Mouse (Mus musculus): ENCODE results near the gene Ell. TPM values are rescaled to one million over a fixed set of nuclear protein-coding genes. Genes with fewer than 3 reads are reported as not detected.

Gene Ell
- polyA plus RNA-seq, 1 experiment from 2014 or later = 13.0 TPM

DNA sequence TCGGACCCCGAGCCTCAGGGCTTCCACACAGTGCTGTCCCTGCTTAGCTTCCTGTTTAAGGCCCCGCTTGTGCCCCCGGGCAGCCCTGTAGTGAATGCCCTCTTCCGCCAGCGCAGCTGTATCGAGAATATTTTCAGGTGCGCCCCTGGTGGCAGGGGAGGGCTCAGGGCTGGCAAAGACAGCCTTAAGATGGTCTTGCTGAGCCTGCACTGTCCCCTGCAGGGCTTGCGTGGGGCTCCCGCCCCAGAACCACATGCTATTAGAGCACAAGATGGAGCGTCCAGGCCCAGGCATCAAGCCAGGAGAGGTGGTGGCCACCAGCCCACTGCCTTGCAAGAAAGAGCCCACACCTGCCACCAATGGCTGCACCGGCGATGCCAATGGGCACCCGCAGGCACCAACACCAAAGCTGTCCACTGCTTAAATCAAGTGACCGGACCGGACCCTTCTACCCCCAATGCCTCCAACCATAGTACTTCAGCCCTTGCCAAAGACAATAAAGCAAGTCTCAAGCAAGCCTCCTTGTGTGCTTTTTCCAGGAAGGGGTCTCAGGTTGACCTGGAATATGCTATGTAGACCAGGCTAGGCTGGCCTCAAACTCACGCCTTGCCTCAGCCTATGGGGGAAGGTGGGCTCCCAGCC is 57.6 kb downstream of the Ell start:
- Histone ChIP-seq H3K4me1 (ENCODE audit: control insufficient read depth in 2 of 2, insufficient read depth in 2 of 2, low read length in 2 of 2) (peaks cover 33 to 62% of the 10 kb centered on the region in 2 experiments), H3K9me3 (ENCODE audit: control insufficient read depth, low read length) (no peaks in the 10 kb centered on the region), H3K27ac (replicated peaks in 1 of 2; ENCODE audit: control insufficient read depth in 1 of 2, insufficient read depth in 1 of 2, low read depth in 2 of 2, low read length in 2 of 2) (0 out of 4 replicates have a peak overlapping the region, but pooled peaks of 1 of the 2 experiments have one; percentile 1), H3K4me2 (ENCODE audit: low read length) (peak overlapping the region; percentile 91), H3K27me3 (ENCODE audit: control insufficient read depth, insufficient read depth, low read length) (no peaks in the 10 kb centered on the region), H3K9ac (ENCODE audit: low read length) (peak overlapping the region; percentile 86; the same call in 1 of the 2 replicates), H3K36me3 (ENCODE audit: control insufficient read depth, insufficient read depth, low read length) (peaks cover 33% of the 10 kb centered on the region), H3K4me3 (ENCODE audit: control insufficient read depth in 1 of 2, insufficient read depth in 1 of 2, low read depth in 1 of 2, low read length in 2 of 2) (no peak overlapping the region)
- WGBS = 85% methylated on average over 17 of the region's 17 CpGs
- ATAC-seq (ENCODE audit: insufficient number of reproducible peaks, insufficient read depth, low FRiP score, low read depth) = no peak

DNA sequence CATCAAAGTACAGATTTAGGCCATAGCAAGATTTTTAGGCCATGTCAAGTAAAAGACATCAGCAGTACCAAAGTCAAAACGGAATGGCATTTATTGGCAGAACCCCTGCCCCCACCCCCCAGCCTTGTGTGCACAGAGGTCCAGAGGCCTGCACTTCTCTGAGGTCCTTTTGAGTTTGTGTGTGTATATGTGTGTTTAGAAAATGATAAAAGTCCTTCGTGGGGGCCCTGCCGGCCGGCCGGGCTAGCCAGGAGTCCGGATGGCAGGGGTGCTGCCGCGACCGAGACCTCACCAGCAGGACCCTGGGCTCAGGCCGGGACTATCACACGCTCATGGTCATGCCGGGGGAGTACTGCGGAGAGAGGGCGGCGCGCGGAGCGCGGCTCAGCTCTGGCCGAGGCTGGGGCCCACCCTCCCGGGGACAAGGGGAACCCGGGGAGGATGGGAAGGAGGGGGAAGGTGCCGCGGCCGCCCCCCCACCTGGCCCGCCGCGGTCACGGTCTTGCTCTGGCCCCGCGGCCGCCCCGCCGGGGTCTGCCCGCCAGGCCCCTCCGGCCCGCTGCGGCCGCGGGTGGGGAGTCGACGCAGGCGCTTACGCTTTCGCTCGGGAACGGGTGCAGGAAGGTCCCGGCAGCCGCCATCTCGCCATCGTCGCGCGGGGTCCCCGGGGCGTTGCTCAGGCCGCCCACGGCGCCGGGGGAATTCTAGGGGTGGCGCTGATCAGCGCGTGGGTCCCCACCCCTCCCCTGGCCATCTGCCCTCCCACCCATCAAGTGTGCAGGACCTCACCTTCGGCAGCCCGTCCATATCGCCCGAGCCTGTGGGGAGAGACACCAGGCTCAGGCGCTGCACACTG is 58.4 kb downstream of the Ell start:
- Histone ChIP-seq H3K9me3 (ENCODE audit: control insufficient read depth, low read length) (no peaks in the 10 kb centered on the region), H3K27ac (replicated peaks in 1 of 2; ENCODE audit: control insufficient read depth in 1 of 2, insufficient read depth in 1 of 2, low read depth in 2 of 2, low read length in 2 of 2) (peak overlapping the region; percentile 9 to 29; a peak in 2 of 4 replicates), H3K36me3 (ENCODE audit: control insufficient read depth, insufficient read depth, low read length) (peaks cover 35% of the 10 kb centered on the region), H3K4me1 (ENCODE audit: control insufficient read depth in 2 of 2, insufficient read depth in 2 of 2, low read length in 2 of 2) (peaks cover 33 to 62% of the 10 kb centered on the region in 2 experiments), H3K9ac (ENCODE audit: low read length) (peak overlapping the region; percentile 86), H3K4me3 (ENCODE audit: control insufficient read depth in 1 of 2, insufficient read depth in 1 of 2, low read depth in 1 of 2, low read length in 2 of 2) (peak overlapping the region; percentile 54 to 56), H3K27me3 (ENCODE audit: control insufficient read depth, insufficient read depth, low read length) (no peaks in the 10 kb centered on the region), H3K4me2 (ENCODE audit: low read length) (peak overlapping the region; percentile 91)
- ATAC-seq (ENCODE audit: insufficient number of reproducible peaks, insufficient read depth, low FRiP score, low read depth) = no peak
- WGBS = 13% methylated on average over 60 of the region's 68 CpGs

DNA sequence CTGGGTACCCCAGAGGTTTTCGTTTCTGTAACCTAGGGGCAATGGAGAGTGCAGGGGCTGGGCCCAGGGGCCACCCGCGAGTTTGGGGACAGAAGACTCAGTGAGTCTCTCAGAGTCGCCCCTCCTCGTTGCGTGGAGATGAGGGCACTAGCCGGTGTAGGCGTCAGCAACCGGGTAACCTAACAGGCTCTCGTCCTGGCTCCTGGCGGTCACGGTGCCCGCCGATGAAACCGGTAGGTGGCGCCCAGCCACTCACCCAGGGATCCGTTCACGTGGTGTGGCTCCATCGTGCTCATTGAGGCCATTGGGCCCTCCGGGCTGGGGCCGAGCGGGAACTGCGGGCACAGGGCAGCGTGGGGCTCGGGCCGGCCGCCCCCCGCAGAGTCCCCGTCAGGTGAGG is 59.0 kb downstream of the Ell start:
- 9% methylated on average over 22 of the region's 29 CpGs for WGBS

DNA sequence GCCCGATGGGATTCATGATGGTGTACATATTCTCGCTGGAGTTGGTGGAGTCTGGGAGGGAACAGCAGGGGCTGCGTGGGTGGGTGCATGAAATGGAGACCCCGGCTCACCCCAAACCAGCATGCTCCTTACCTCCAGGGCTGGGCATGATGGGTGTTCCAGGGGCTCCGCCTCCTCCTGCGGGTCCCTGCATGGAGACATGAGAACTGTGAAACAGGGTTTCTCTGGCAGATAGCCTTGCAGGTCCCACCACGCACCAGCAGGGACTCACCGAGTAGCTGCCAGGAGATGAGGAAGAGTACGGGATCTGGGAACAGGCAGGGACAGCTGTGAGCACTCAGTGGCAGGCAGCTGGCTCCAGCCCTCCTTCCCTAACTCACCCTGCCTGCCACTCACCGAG is 59.5 kb downstream of the Ell start:
- H3K4me2 ChIP-seq (ENCODE audit: low read length) = peak overlapping the region; percentile 91
- no peaks in the 10 kb centered on the region for H3K9me3 ChIP-seq (ENCODE audit: control insufficient read depth, low read length)
- peaks cover 40% of the 10 kb centered on the region for H3K36me3 ChIP-seq (ENCODE audit: control insufficient read depth, insufficient read depth, low read length)
- H3K27ac ChIP-seq (replicated peaks in 1 of 2; ENCODE audit: control insufficient read depth in 1 of 2, insufficient read depth in 1 of 2, low read depth in 2 of 2, low read length in 2 of 2) = no peak overlapping the region
- peak overlapping the region; percentile 6 to 56; a peak in 3 of 4 replicates for H3K4me3 ChIP-seq (ENCODE audit: control insufficient read depth in 1 of 2, insufficient read depth in 1 of 2, low read depth in 1 of 2, low read length in 2 of 2)
- peaks cover 25 to 52% of the 10 kb centered on the region in 2 experiments for H3K4me1 ChIP-seq (ENCODE audit: control insufficient read depth in 2 of 2, insufficient read depth in 2 of 2, low read length in 2 of 2)
- H3K9ac ChIP-seq (ENCODE audit: low read length) = peak overlapping the region; percentile 86
- H3K27me3 ChIP-seq (ENCODE audit: control insufficient read depth, insufficient read depth, low read length) = no peaks in the 10 kb centered on the region
- ATAC-seq (ENCODE audit: insufficient number of reproducible peaks, insufficient read depth, low FRiP score, low read depth) = no peak
- 27% methylated on average over 10 of the region's 10 CpGs for whole genome bisulfite sequencing

More for the DNA sequence above, 59.0 kb downstream of the Ell start:
- Histone ChIP-seq H3K9ac (ENCODE audit: low read length) (peak overlapping the region; percentile 86), H3K36me3 (ENCODE audit: control insufficient read depth, insufficient read depth, low read length) (peaks cover 40% of the 10 kb centered on the region), H3K4me2 (ENCODE audit: low read length) (peak overlapping the region; percentile 91), H3K4me3 (ENCODE audit: control insufficient read depth in 1 of 2, insufficient read depth in 1 of 2, low read depth in 1 of 2, low read length in 2 of 2) (peak overlapping the region; percentile 54 to 56), H3K4me1 (ENCODE audit: control insufficient read depth in 2 of 2, insufficient read depth in 2 of 2, low read length in 2 of 2) (peaks cover 29 to 56% of the 10 kb centered on the region in 2 experiments), H3K9me3 (ENCODE audit: control insufficient read depth, low read length) (no peaks in the 10 kb centered on the region), H3K27me3 (ENCODE audit: control insufficient read depth, insufficient read depth, low read length) (no peaks in the 10 kb centered on the region), H3K27ac (replicated peaks in 1 of 2; ENCODE audit: control insufficient read depth in 1 of 2, insufficient read depth in 1 of 2, low read depth in 2 of 2, low read length in 2 of 2) (peak overlapping the region; percentile 9 to 29; a peak in 2 of 4 replicates)
- 0 out of 2 replicates have a peak, but pooled peaks have one; percentile 8 for ATAC-seq (ENCODE audit: insufficient number of reproducible peaks, insufficient read depth, low FRiP score, low read depth)

DNA sequence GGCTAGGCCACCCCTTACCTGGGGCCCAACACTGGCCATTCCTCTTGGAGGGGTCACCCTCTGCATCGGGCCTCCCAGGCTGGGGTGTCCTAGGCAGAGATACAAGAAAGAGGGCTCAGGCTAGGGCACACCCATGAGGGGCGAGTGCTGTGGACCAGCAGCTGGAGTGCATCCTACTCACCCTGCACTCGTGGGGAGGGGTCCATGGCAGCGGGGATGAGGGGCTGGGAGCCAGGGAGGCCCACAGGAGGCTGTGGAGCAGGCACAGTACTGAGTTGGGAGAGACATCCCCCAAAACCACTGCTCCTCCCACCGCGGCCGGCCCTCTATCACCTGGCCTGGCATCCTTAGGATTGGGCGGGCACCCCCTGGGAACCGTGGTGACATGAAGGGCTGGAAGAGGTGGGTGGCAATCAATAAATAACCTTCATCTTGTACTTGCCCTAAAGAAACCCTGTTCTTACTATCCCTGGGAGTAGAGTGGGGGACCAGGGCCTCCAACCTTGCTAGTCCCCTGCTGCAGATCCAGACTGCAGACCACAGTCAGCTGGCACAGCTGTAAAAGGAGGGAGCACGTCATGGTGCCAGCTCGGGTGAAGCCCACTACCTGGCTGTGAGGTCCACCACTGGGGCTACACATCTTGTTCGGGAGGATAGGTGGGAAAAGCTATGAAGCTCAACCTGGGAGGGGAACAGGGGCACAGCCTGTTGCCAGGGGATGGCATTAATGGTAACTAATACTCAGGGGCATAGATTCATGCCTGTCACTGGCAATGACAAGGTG is 60.4 kb downstream of the Ell start:
- H3K27me3 ChIP-seq (ENCODE audit: control insufficient read depth, insufficient read depth, low read length) = no peaks in the 10 kb centered on the region
- H3K9me3 ChIP-seq (ENCODE audit: control insufficient read depth, low read length) = no peaks in the 10 kb centered on the region
- no peak overlapping the region for H3K4me2 ChIP-seq (ENCODE audit: low read length)
- H3K4me3 ChIP-seq (ENCODE audit: control insufficient read depth in 1 of 2, insufficient read depth in 1 of 2, low read depth in 1 of 2, low read length in 2 of 2) = no peak overlapping the region
- ATAC-seq (ENCODE audit: insufficient number of reproducible peaks, insufficient read depth, low FRiP score, low read depth) = no peak
- H3K27ac ChIP-seq (replicated peaks in 1 of 2; ENCODE audit: control insufficient read depth in 1 of 2, insufficient read depth in 1 of 2, low read depth in 2 of 2, low read length in 2 of 2) = no peak overlapping the region
- H3K36me3 ChIP-seq (ENCODE audit: control insufficient read depth, insufficient read depth, low read length) = peaks cover 40% of the 10 kb centered on the region
- H3K4me1 ChIP-seq (ENCODE audit: control insufficient read depth in 2 of 2, insufficient read depth in 2 of 2, low read length in 2 of 2) = peaks cover 24 to 49% of the 10 kb centered on the region in 2 experiments
- WGBS = 86% methylated on average over 11 of the region's 12 CpGs
- no peak overlapping the region for H3K9ac ChIP-seq (ENCODE audit: low read length)

DNA sequence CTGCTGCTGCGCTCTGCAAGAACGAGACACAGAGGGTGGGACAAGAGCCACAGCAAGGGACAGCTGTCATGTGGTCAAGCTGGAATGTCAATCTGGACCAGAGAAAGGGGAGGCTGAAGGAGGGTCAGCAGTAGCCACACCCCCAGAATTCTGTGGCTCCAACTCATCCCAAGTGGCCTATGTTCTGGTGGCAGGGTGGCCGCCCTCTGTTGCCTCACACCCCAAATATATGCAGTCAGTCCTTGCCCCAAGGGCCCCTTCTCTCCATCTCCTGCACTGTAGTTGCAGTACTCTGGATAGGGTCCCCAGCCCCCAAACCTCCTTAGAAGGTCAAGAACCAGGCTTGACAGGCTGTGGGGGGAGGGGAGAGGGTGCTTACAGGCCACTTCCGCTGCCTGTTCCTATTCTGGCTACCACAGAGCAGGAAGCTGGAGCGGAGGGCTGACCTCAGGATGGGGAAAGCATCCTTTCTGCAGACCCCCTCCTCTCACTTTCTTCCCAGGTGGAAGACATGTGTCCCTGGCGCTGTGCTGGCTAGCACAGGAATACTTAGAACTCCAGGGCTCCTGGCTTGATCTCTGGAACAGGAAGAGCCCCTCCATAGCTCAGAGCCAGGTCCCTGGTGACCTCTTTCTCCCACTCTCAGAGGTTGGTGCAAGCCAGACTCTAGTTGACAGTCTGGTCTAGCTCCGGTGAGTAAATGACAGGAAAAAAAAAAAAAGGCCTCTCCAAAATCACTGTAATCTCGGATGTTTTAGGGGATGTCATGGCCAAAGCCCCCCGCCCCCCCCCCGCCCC is 61.4 kb downstream of the Ell start:
- no peak for ATAC-seq (ENCODE audit: insufficient number of reproducible peaks, insufficient read depth, low FRiP score, low read depth)
- H3K9ac ChIP-seq (ENCODE audit: low read length) = peak overlapping the region; percentile 34; the same call in 1 of the 2 replicates

More for the DNA sequence above, 61.4 kb downstream of the Ell start:
- Histone ChIP-seq H3K4me2 (ENCODE audit: low read length) (peak overlapping the region; percentile 59), H3K36me3 (ENCODE audit: control insufficient read depth, insufficient read depth, low read length) (peaks cover 37% of the 10 kb centered on the region), H3K27me3 (ENCODE audit: control insufficient read depth, insufficient read depth, low read length) (no peaks in the 10 kb centered on the region), H3K9me3 (ENCODE audit: control insufficient read depth, low read length) (no peaks in the 10 kb centered on the region), H3K4me1 (ENCODE audit: control insufficient read depth in 2 of 2, insufficient read depth in 2 of 2, low read length in 2 of 2) (peaks cover 17 to 43% of the 10 kb centered on the region in 2 experiments), H3K4me3 (ENCODE audit: control insufficient read depth in 1 of 2, insufficient read depth in 1 of 2, low read depth in 1 of 2, low read length in 2 of 2) (peak overlapping the region in 1 of 2 experiments; percentile 16; a peak in 1 of 4 replicates), H3K27ac (replicated peaks in 1 of 2; ENCODE audit: control insufficient read depth in 1 of 2, insufficient read depth in 1 of 2, low read depth in 2 of 2, low read length in 2 of 2) (peak overlapping the region in 1 of 2 experiments; percentile 69; a peak in 2 of 4 replicates)
- WGBS = 25% methylated on average over 9 of the region's 10 CpGs

Data from heart, embryonic 14.5 days (tissue).